Mouse (Mus musculus) heart, postnatal 36 days (tissue): Measurements from ENCODE around the gene Gm45021. TPM values are rescaled to one million over a fixed set of nuclear protein-coding genes. Genes with fewer than 3 reads are reported as not detected.

Experiments used
- DNase-seq, 2 experiments: peaks; one replicate each; pipeline ENCODE4 v3.0.0; 2021 to 2022
- intact Hi-C: fragments of 180-260 bp; cut with DNase I; formaldehyde crosslinking; loops from one replicate; pipeline ENCODE4 v1.15.1; 2025
- total RNA-seq, 2 experiments: library from RNA; stranded (reverse); gene quantifications; 2 replicates each; pipeline ENCODE4 v1.2.3; 2021

Gene Gm45021
- total RNA-seq, 2 experiments from 2014 or later = not detected

GRCm38 (mm10) chr6:48569065-48569807 lies 20.2 kb upstream of the Gm45021 start:
- DNase-seq = no peak
- intact Hi-C loops = no loop called here

GRCm38 (mm10) chr6:48572014-48572413 lies 17.4 kb upstream of the Gm45021 start:
- DNase-seq = no peak
- intact Hi-C loops = loop anchor here (2.0 kb wide), 1 partner anchor 17 kb away; the partner anchor contains the start of gene Lrrc61

GRCm38 (mm10) chr6:48572572-48573061 lies 16.8 kb upstream of the Gm45021 start, which contains the start of gene Rarres2:
TSS of gene Rarres2 (minus strand) at chr6:48572789.
- intact Hi-C loops = loop anchor here (2.0 kb wide), 1 partner anchor 18 kb away; the partner anchor contains the start of gene Lrrc61

GRCm38 (mm10) chr6:48573280-48573679 lies 16.1 kb upstream of the Gm45021 start:
- DNase-seq = peak; percentile 47 to 49
- intact Hi-C loops = loop anchor here (2.0 kb wide), 1 partner anchor 18 kb away; the partner anchor contains the start of gene Lrrc61

More at GRCm38 (mm10) chr6:48572572-48573061, 16.8 kb upstream of the Gm45021 start, which contains the start of gene Rarres2:
- peak; percentile 51 to 64 for DNase-seq

GRCm38 (mm10) chr6:48573981-48574380 lies 15.4 kb upstream of the Gm45021 start:
- DNase-seq = no peak
- intact Hi-C loops = loop anchor here (2.0 kb wide), 1 partner anchor 19 kb away; the partner anchor contains the start of gene Lrrc61

GRCm38 (mm10) chr6:48578736-48579135 lies 10.7 kb upstream of the Gm45021 start:
- no peak for DNase-seq
- intact Hi-C loops = no loop called here

- intact Hi-C loops = no loop called here
- DNase-seq = peak in 1 of 2 experiments; percentile 47
Observed at GRCm38 (mm10) chr6:48579215-48579648, 10.2 kb upstream of the Gm45021 start.

GRCm38 (mm10) chr6:48581257-48581656 lies 8.2 kb upstream of the Gm45021 start:
- intact Hi-C loops = loop anchor here (5.0 kb wide), 1 partner anchor 191 kb away; the partner anchor contains the start of gene Gimap3

GRCm38 (mm10) chr6:48582037-48582436 lies 7.4 kb upstream of the Gm45021 start:
- DNase-seq = no peak
- intact Hi-C loops = loop anchor here (2.0 to 5.0 kb wide), 4 partner anchors 35 to 190 kb away; partner anchors contain the start of gene Gimap3

More at GRCm38 (mm10) chr6:48581257-48581656, 8.2 kb upstream of the Gm45021 start:
- DNase-seq = no peak

- DNase-seq = no peak
- intact Hi-C loops = no loop called here
Observed at GRCm38 (mm10) chr6:48591221-48591845, 1.9 kb downstream of the Gm45021 start.

GRCm38 (mm10) chr6:48591871-48592270 lies 2.5 kb downstream of the Gm45021 start:
- intact Hi-C loops = no loop called here
- DNase-seq = no peak

- intact Hi-C loops = no loop called here
- DNase-seq = peak; percentile 96
Observed at GRCm38 (mm10) chr6:48593158-48594042, 4.0 kb downstream of the Gm45021 start, which contains the start of the genes Repin1 and Gm44965. TSS of gene Repin1 (plus strand) at chr6:48593883. TSS of gene Gm44965 (plus strand) at chr6:48593941.

GRCm38 (mm10) chr6:48594043-48594738 lies 4.8 kb downstream of the Gm45021 start:
- peak in 1 of 2 experiments; percentile 28 for DNase-seq
- intact Hi-C loops = no loop called here

- DNase-seq = no peak
- intact Hi-C loops = no loop called here
Observed at GRCm38 (mm10) chr6:48595278-48595677, 5.9 kb downstream of the Gm45021 start.

GRCm38 (mm10) chr6:48596545-48597232 lies 7.3 kb downstream of the Gm45021 start:
- intact Hi-C loops = no loop called here
- no peak for DNase-seq

GRCm38 (mm10) chr6:48597233-48597625 lies 7.8 kb downstream of the Gm45021 start:
- intact Hi-C loops = no loop called here
- no peak for DNase-seq

GRCm38 (mm10) chr6:48600594-48600993 lies 11.2 kb downstream of the Gm45021 start:
- intact Hi-C loops = no loop called here
- no peak for DNase-seq

- DNase-seq = peak; percentile 95 to 97
- intact Hi-C loops = no loop called here
Observed at GRCm38 (mm10) chr6:48601271-48602079, 12.1 kb downstream of the Gm45021 start, which contains the start of gene Zfp775. TSS of gene Zfp775 (plus strand) at chr6:48602063.
